Mouse (Mus musculus): ENCODE results near the gene Gm5105.

DNA sequence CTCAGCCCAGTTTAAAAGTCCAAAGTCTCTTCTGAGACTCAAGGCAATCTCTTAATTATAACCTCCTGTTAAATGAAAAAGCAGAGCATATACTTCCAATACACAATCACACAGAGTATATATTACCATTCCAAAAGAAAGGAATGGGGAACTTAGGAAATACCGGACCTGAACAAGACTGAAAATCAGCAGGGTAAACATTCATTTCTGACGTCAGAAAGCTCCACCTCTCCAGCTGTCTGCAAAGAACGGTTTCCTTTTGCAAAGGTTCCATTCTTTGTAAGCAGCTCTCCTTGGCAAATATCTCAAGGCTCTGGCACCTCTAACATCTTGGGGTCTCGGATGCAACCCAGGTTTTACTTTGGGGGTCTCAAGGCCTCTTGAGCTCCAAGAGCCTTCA lies 54.8 kb downstream of the Gm5105 start:
- TF ChIP-seq CTCF (IDR thresholded peaks at IDR 0.05; ENCODE audit: borderline replicate concordance, insufficient read depth, low read depth, low read length) (no peak), POLR2A (IDR thresholded peaks at IDR 0.05; ENCODE audit: borderline replicate concordance, insufficient read depth, low read length) (no peak)

Measured in cerebellum, adult 2 months (tissue).